Mouse (Mus musculus) hematopoietic stem cell, adult 5-6 weeks (primary cell): ENCODE measurements around the gene Ubap1l. TPM values are rescaled to one million over a fixed set of nuclear protein-coding genes. Genes with fewer than 3 reads are reported as not detected.
A peak's percentile ranks its signal among the peaks of the same experiment; 100 is the strongest.
"Not testable (repeated sequence)": the region's sequence is repeated elsewhere in the genome, so short reads cannot be mapped to it uniquely, and the experiment has no call there.

ENCODE experiments used
- ATAC-seq, 2 experiments: fragments of 125-278 bp in 1 of 2; replicated peaks in 1 of 2; 2 replicates each; pipeline ENCODE4 v1.8.0; 2016 to 2017; ENCODE audit warnings: inconsistent platforms in 2 of 2, mild to moderate bottlenecking in 2 of 2, moderate number of reproducible peaks in 2 of 2, low read depth in 1 of 2, moderate TSS enrichment in 1 of 2; ENCODE audit not compliant: low FRiP score in 2 of 2, poor library complexity in 2 of 2, severe bottlenecking in 2 of 2, insufficient read depth in 1 of 2, low TSS enrichment in 1 of 2
- total RNA-seq: library from RNA; stranded (forward); fragments of 172-1452, 232-1000 nt; gene quantifications from 2 replicates; pipeline ENCODE4 v1.2.3, GENCODE M21; 2017

Ubap1l gene
- 0.94 TPM in 1 of 2 replicates, not detected in the other for total RNA-seq

DNA sequence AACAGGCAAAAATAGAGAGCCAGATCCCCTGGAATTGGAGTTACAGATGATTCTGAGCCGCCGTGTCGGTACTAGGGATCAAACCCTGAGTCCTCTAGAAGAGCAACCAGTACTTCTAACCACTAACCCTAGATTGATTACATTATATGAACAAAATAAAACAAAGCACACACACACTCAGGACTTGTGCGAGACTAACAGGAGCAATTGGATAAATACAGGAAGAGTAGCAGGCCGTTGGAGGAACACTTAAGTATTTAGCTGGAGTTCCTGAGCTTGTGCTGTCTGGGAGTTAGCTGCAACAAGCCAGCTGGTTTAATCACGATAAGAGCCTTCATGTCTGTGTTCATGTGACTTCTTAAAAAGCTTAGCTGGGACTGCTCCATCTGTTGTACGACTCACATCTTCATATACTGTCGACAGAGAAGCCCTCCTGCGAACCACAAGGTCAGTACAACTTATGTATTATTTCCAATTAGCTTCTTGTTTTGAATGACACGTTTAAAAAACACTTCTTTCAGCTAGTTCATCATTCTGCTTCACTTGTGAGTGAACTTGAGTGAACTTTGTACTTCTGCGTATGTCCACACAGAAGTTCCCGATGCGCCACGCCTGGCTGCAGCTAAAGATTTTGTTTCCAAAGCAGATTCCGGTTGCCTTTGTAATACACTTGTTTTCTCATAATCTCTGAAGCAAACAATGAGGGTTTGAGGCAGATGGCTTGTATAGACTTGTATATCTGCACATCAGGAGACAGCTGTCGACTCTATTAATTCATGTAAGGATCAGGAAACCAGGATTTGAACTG lies at the start of gene Ubap1l:
Ubap1l (plus strand) TSS at position 401 of the 808 bp plus-strand sequence.
- ATAC-seq = no peak

DNA sequence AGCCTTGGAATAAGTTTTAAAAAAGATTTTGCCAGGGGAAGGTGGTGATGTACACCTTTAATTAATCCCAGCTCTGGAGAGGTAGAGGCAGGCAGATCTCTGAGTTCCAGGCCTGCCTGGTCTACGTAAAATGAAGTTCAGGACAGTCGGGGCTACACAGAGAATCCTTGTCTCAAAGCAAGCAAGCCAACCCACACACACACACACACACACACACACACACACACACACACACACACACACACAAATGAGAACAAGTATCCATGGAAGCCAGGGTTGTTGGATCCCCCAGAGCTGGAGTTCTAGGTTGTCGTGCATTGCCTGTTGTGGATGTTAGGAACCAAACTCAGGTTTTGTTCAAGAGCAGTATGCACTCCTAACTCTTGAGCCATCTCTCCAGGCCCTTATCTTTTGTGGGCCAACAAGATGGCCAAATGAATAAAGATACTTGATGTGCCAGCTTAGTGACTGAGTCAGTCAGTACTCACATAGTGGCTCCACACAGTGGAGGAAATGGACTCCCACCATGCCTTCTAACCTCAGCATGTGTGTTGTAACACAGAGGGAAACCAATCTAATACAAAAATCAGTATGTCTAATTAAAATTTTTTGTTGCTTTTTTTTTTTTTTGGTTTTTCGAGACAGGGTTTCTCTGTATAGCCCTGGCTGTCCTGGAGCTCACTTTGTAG lies 48.0 kb upstream of the Ubap1l start:
- peak in 1 of 2 experiments; percentile 25; a peak in 1 of 4 replicates for ATAC-seq

DNA sequence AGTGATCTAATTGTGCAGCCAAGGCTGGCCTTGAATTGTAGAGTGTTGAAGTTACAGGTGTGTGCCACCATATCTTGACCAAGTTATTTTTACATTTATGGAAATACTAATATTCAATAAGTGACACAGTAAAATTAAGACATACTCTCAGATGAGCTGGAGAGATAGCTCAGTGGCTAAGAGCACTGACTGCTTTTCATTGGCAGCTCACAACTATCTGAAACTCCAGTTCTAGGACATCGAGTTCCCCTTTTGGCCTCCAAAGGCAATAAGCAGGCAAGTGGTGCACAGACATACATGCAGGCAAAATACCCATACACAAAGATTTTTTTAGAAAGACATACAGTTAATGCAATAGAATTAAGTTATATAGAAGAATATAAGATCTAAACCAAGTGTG lies 47.0 kb upstream of the Ubap1l start:
- ATAC-seq = no peak

DNA sequence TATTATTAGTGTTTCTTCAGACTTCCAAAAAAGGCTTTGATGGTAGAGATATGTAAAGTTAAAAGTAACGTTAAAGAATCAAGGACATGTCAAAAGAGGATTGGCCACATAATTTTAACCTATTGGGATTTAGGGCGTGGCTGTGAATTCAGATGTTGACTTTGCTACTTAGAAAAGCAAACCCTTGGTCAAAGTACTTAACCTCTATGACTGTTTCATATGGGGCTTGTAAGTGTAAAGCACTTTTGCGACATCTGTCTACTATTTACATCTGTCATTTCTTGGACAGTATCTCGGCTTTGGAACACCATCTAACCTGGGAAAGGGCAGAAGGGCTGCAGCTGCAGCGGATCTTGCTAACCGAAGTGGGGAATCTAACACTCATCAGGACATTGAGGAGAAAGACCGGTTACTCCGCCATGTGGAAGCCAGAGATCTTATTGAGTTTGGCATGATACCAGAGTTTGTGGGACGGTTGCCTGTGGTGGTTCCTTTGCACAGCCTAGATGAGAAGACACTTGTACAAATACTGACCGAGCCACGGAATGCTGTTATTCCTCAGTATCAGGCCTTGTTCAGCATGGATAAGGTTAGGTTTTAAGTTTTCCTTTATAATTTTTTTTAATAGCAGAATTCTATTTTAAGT lies 38.5 kb upstream of the Ubap1l start:
- ATAC-seq = no peak

GRCm38 (mm10) chr9:65325971-65326370 lies 34.9 kb upstream of the Ubap1l start:
- no peak for ATAC-seq

GRCm38 (mm10) chr9:65327371-65327770 lies 33.5 kb upstream of the Ubap1l start:
- ATAC-seq = no peak

- ATAC-seq = no peak
These were observed 26.9 kb upstream of the Ubap1l start for GRCm38 (mm10) chr9:65333958-65334357.

DNA sequence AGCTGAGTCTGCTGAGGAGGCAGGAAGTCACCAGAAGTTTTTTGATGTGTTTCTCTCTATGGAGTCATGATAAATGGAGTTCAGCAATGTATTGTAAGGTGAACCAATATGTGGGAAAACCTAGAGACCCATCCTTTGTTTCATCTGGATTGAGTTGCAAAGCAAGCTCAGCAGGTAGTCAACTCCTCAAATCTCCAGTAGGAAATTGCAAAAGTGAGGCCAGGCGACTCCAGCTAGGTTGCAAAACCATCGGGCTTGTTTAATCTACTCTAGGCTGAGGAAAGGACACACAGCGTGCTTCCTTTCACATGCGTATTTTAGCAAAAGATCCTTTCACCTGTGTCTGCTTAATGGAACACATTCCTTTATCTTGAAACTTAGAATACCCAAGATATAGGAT lies 21.7 kb upstream of the Ubap1l start:
- no peak for ATAC-seq

GRCm38 (mm10) chr9:65340414-65340813 lies 20.4 kb upstream of the Ubap1l start:
- no peak for ATAC-seq

- not testable (repeated sequence) for ATAC-seq
These were observed 15.4 kb upstream of the Ubap1l start for GRCm38 (mm10) chr9:65345439-65345838.

- ATAC-seq = peak; percentile 84 to 93
These were observed 14.9 kb upstream of the Ubap1l start, which contains the start of gene Pdcd7 for GRCm38 (mm10) chr9:65345854-65346475. TSS of gene Pdcd7 (plus strand) at chr9:65346104.

DNA sequence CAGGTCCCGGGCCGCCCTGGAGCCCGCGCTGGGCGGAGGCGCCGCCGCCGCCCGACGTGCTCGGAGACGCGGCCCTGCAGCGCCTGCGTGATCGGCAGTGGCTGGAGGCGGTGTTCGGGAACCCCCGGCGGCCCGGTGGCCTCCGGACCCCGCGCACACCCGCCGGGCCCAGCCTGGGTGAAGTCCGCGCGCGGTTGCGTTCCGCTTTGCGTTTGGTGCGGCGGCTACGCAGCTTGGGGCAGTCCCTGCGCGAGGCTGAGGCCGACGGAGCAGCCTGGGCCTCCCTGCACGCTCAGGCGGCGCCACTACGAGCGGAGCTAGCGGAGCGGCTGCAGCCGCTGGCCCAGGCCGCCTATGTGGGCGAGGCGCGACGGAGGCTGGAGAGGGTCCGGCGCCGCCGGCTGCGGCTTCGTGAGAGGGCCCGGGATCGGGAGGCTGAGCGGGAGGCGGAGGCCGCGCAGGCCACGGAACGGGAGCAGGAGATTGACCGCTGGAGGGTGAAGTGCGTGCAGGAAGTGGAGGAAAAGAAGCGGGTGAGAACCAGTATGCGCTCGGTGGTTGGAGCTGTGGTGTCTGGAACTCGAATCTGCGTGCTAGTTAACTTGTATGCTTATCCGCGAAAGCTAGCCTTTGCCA lies 14.2 kb upstream of the Ubap1l start:
- peak; percentile 49 to 52; a peak in 2 of 4 replicates for ATAC-seq

- ATAC-seq = no peak
These were observed 13.6 kb upstream of the Ubap1l start for GRCm38 (mm10) chr9:65347112-65347850.

- no peak for ATAC-seq
These were observed 7.6 kb upstream of the Ubap1l start for GRCm38 (mm10) chr9:65353251-65353650.

DNA sequence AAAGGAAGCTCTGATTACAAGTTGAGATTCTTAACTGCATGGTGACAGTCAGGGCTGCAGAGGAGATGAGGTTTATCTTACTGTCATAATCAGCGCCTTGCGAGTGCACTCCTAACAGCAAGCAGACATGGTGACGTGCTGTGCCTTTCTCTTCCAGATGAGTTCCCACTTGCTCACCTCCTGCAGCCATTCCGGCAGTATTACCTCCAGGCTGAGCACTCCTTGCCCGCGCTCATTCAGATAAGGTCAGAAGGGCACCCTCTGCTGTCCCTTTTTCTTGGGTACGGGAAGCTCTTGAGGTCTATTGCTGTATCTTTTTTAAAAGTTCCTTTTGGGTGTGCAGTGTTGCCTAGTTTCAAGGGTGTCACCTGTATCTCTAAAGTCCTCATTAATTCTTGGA lies 4.3 kb upstream of the Ubap1l start:
- ATAC-seq = no peak

DNA sequence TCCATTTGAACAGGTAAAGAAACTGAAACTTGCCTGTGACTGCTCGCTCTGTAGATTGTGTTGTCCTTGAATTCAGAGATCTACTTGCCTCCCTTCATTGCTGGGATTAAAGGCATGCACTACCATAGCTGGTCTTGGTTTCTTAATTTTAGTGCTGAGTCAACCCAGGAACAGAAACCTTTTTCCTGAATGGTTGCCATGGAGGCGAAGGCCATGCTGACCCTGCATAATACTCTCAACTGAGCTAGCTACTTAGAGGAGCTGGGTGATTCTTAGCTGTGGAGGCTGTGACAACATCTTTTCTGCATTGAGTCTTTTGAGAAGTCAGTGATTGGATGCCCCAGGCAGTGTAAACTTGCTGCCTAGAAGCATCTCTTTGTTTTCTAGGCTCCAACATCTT lies 3.9 kb upstream of the Ubap1l start:
- ATAC-seq = no peak
